Mouse (Mus musculus): ENCODE results near the gene 0610009B22Rik. TPM values are rescaled to one million over a fixed set of nuclear protein-coding genes. Genes with fewer than 3 reads are reported as not detected.

Gene 0610009B22Rik
- polyA plus RNA-seq, 1 experiment from 2014 or later: 88.7 TPM

- ATAC-seq (ENCODE audit: insufficient read depth, low FRiP score, low TSS enrichment) (no peak), DNase-seq (ENCODE audit: low spot score) (no peak)
- WGBS: 62% methylated on average over 15 of the region's 15 CpGs
- Histone ChIP-seq H3K4me1 (ENCODE audit: control insufficient read depth, insufficient read depth, low read length) (peaks cover 19% of the 10 kb centered on the region), H3K4me3 (ENCODE audit: low read depth, low read length) (no peak overlapping the region), H3K27me3 (ENCODE audit: control insufficient read depth, insufficient read depth, low read length) (peaks cover 9% of the 10 kb centered on the region; the same call in 1 of the 2 replicates), H3K9ac (ENCODE audit: low read length) (peak overlapping the region; percentile 10; the same call in 1 of the 2 replicates), H3K36me3 (ENCODE audit: control insufficient read depth, insufficient read depth, low read length) (peaks cover 4% of the 10 kb centered on the region; the same call in 1 of the 2 replicates), H3K4me2 (ENCODE audit: low read depth) (no peak overlapping the region), H3K27ac (ENCODE audit: low read depth, low read length) (peak overlapping the region; percentile 34; the same call in 1 of the 2 replicates), H3K9me3 (ENCODE audit: control insufficient read depth, low read length) (no peaks in the 10 kb centered on the region)
Observed at GRCm38 (mm10) chr11:51646751-51647667, 41.7 kb downstream of the 0610009B22Rik start.

GRCm38 (mm10) chr11:51646245-51646644 lies 42.4 kb downstream of the 0610009B22Rik start:
- no peak overlapping the region for H3K4me3 ChIP-seq (ENCODE audit: low read depth, low read length)
- 84% methylated on average over 7 of the region's 7 CpGs for WGBS
- H3K27ac ChIP-seq (ENCODE audit: low read depth, low read length): no peak overlapping the region

GRCm38 (mm10) chr11:51645293-51645692 lies 43.4 kb downstream of the 0610009B22Rik start:
- peaks cover 4% of the 10 kb centered on the region; the same call in 1 of the 2 replicates for H3K36me3 ChIP-seq (ENCODE audit: control insufficient read depth, insufficient read depth, low read length)
- no peak overlapping the region for H3K4me2 ChIP-seq (ENCODE audit: low read depth)
- H3K9ac ChIP-seq (ENCODE audit: low read length): no peak overlapping the region
- H3K27ac ChIP-seq (ENCODE audit: low read depth, low read length): no peak overlapping the region
- peaks cover 9% of the 10 kb centered on the region; the same call in 1 of the 2 replicates for H3K27me3 ChIP-seq (ENCODE audit: control insufficient read depth, insufficient read depth, low read length)
- no peaks in the 10 kb centered on the region for H3K9me3 ChIP-seq (ENCODE audit: control insufficient read depth, low read length)
- no peak overlapping the region for H3K4me3 ChIP-seq (ENCODE audit: low read depth, low read length)
- H3K4me1 ChIP-seq (ENCODE audit: control insufficient read depth, insufficient read depth, low read length): peaks cover 17% of the 10 kb centered on the region
- DNase-seq (ENCODE audit: low spot score) (no peak), ATAC-seq (ENCODE audit: insufficient read depth, low FRiP score, low TSS enrichment) (no peak)
- 90% methylated on average over 13 of the region's 13 CpGs for WGBS

More at GRCm38 (mm10) chr11:51646245-51646644, 42.4 kb downstream of the 0610009B22Rik start:
- Histone ChIP-seq H3K9ac (ENCODE audit: low read length) (no peak overlapping the region), H3K9me3 (ENCODE audit: control insufficient read depth, low read length) (no peaks in the 10 kb centered on the region), H3K27me3 (ENCODE audit: control insufficient read depth, insufficient read depth, low read length) (peaks cover 9% of the 10 kb centered on the region; the same call in 1 of the 2 replicates), H3K36me3 (ENCODE audit: control insufficient read depth, insufficient read depth, low read length) (peaks cover 4% of the 10 kb centered on the region; the same call in 1 of the 2 replicates), H3K4me1 (ENCODE audit: control insufficient read depth, insufficient read depth, low read length) (peaks cover 19% of the 10 kb centered on the region), H3K4me2 (ENCODE audit: low read depth) (no peak overlapping the region)
- ATAC-seq (ENCODE audit: insufficient read depth, low FRiP score, low TSS enrichment): no peak
- no peak for DNase-seq (ENCODE audit: low spot score)

GRCm38 (mm10) chr11:51644217-51644616 lies 44.5 kb downstream of the 0610009B22Rik start:
- no peak for ATAC-seq (ENCODE audit: insufficient read depth, low FRiP score, low TSS enrichment)
- Histone ChIP-seq H3K9ac (ENCODE audit: low read length) (no peak overlapping the region), H3K27me3 (ENCODE audit: control insufficient read depth, insufficient read depth, low read length) (no peaks in the 10 kb centered on the region), H3K27ac (ENCODE audit: low read depth, low read length) (no peak overlapping the region), H3K4me1 (ENCODE audit: control insufficient read depth, insufficient read depth, low read length) (peaks cover 13% of the 10 kb centered on the region), H3K4me2 (ENCODE audit: low read depth) (no peak overlapping the region), H3K36me3 (ENCODE audit: control insufficient read depth, insufficient read depth, low read length) (peaks cover 4% of the 10 kb centered on the region; the same call in 1 of the 2 replicates), H3K9me3 (ENCODE audit: control insufficient read depth, low read length) (no peaks in the 10 kb centered on the region), H3K4me3 (ENCODE audit: low read depth, low read length) (no peak overlapping the region)
- 78% methylated on average over 16 of the region's 16 CpGs for WGBS
- DNase-seq (ENCODE audit: low spot score): no peak

DNA sequence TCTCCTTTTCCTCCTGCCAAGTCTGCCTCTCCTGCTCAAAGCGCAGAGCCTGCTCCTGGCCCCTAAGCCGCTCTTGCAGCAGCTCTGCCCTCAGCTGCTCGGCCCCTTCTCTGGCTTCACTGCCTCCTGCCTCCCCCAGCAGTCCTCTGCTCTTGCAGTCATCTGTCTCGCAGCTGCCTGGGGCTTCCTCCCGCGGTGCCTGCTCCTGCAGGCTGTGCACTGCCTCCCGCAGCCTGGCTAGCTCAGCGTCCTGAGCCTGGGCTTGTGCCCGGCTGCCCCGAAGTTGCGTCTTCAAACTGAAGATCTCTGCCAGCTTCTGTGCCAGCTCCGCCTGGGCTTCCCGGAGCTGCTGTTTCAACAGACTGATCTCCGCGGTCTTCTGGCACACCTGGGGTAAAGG lies 44.9 kb downstream of the 0610009B22Rik start:
- Histone ChIP-seq H3K9ac (ENCODE audit: low read length) (no peak overlapping the region), H3K9me3 (ENCODE audit: control insufficient read depth, low read length) (no peaks in the 10 kb centered on the region), H3K4me3 (ENCODE audit: low read depth, low read length) (no peak overlapping the region), H3K36me3 (ENCODE audit: control insufficient read depth, insufficient read depth, low read length) (peaks cover 4% of the 10 kb centered on the region; the same call in 1 of the 2 replicates), H3K4me1 (ENCODE audit: control insufficient read depth, insufficient read depth, low read length) (peaks cover 8% of the 10 kb centered on the region), H3K27me3 (ENCODE audit: control insufficient read depth, insufficient read depth, low read length) (no peaks in the 10 kb centered on the region), H3K4me2 (ENCODE audit: low read depth) (no peak overlapping the region), H3K27ac (ENCODE audit: low read depth, low read length) (no peak overlapping the region)
- no peak for DNase-seq (ENCODE audit: low spot score)
- WGBS: 62% methylated on average over 15 of the region's 15 CpGs
- ATAC-seq (ENCODE audit: insufficient read depth, low FRiP score, low TSS enrichment): no peak

DNA sequence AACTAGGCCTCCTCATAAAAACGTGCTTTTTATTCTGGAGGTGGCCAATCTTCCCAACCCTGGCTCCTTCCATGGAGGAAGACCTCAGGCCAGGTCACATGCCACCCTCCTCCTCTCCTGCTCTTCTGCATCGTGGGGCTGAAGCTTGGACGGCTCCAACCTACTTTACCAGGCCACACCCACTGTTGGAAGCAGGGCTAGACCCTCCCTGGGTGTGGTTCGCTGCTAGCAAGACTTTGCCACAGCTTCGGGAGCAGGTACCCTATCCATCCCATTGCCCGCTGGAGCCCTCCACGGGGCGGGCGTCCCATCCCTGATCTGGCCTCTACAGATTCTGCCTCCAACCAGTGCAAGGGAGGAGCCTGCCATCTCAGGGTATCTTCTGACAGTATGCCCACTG lies 45.5 kb downstream of the 0610009B22Rik start:
- no peak for DNase-seq (ENCODE audit: low spot score)
- Histone ChIP-seq H3K27me3 (ENCODE audit: control insufficient read depth, insufficient read depth, low read length) (no peaks in the 10 kb centered on the region), H3K4me1 (ENCODE audit: control insufficient read depth, insufficient read depth, low read length) (peaks cover 3% of the 10 kb centered on the region), H3K9ac (ENCODE audit: low read length) (no peak overlapping the region), H3K4me3 (ENCODE audit: low read depth, low read length) (no peak overlapping the region), H3K27ac (ENCODE audit: low read depth, low read length) (no peak overlapping the region), H3K9me3 (ENCODE audit: control insufficient read depth, low read length) (no peaks in the 10 kb centered on the region), H3K36me3 (ENCODE audit: control insufficient read depth, insufficient read depth, low read length) (peaks cover 4% of the 10 kb centered on the region; the same call in 1 of the 2 replicates), H3K4me2 (ENCODE audit: low read depth) (no peak overlapping the region)
- WGBS: 84% methylated on average over 9 of the region's 9 CpGs
- no peak for ATAC-seq (ENCODE audit: insufficient read depth, low FRiP score, low TSS enrichment)

DNA sequence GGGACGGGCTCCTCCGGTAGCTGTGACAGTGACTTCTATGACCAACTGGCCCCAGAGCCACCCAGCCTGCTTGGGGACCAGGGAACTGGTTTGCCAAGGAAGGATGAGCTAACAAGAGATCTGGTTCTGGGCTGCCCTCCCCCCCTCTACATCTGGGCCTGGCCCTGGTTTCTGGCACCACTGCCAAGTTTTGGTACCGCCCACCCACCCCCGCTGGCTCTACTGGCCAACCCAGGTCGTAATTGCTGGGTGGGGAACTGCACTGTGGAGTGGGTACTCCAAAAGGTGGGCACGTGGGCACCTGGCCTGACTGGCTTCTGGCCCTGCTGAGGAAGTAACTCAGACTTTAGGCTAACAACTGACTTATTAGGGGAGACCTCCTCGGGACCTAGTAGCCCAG lies 47.9 kb downstream of the 0610009B22Rik start:
- H3K9me3 ChIP-seq (ENCODE audit: control insufficient read depth, low read length): no peaks in the 10 kb centered on the region
- H3K27ac ChIP-seq (ENCODE audit: low read depth, low read length): no peak overlapping the region
- WGBS: 89% methylated on average over 7 of the region's 7 CpGs

GRCm38 (mm10) chr11:51638497-51638896 lies 50.2 kb downstream of the 0610009B22Rik start:
- Histone ChIP-seq H3K4me1 (ENCODE audit: control insufficient read depth, insufficient read depth, low read length) (peaks cover 3% of the 10 kb centered on the region; the same call in 1 of the 2 replicates), H3K4me2 (ENCODE audit: low read depth) (no peak overlapping the region), H3K4me3 (ENCODE audit: low read depth, low read length) (no peak overlapping the region), H3K9me3 (ENCODE audit: control insufficient read depth, low read length) (no peaks in the 10 kb centered on the region), H3K36me3 (ENCODE audit: control insufficient read depth, insufficient read depth, low read length) (no peaks in the 10 kb centered on the region), H3K9ac (ENCODE audit: low read length) (no peak overlapping the region), H3K27ac (ENCODE audit: low read depth, low read length) (no peak overlapping the region), H3K27me3 (ENCODE audit: control insufficient read depth, insufficient read depth, low read length) (no peaks in the 10 kb centered on the region)
- no peak for DNase-seq (ENCODE audit: low spot score)
- WGBS: 69% methylated on average over 5 of the region's 5 CpGs
- no peak for ATAC-seq (ENCODE audit: insufficient read depth, low FRiP score, low TSS enrichment)

More for the DNA sequence above, 47.9 kb downstream of the 0610009B22Rik start:
- Histone ChIP-seq H3K4me2 (ENCODE audit: low read depth) (no peak overlapping the region), H3K36me3 (ENCODE audit: control insufficient read depth, insufficient read depth, low read length) (peaks cover 4% of the 10 kb centered on the region; the same call in 1 of the 2 replicates), H3K4me1 (ENCODE audit: control insufficient read depth, insufficient read depth, low read length) (no peaks in the 10 kb centered on the region), H3K27me3 (ENCODE audit: control insufficient read depth, insufficient read depth, low read length) (no peaks in the 10 kb centered on the region), H3K9ac (ENCODE audit: low read length) (no peak overlapping the region), H3K4me3 (ENCODE audit: low read depth, low read length) (no peak overlapping the region)
- ATAC-seq (ENCODE audit: insufficient read depth, low FRiP score, low TSS enrichment) (no peak), DNase-seq (ENCODE audit: low spot score) (no peak)
